Mouse (Mus musculus): Measurements from ENCODE around the gene Dnajb7. TPM values are rescaled to one million over a fixed set of nuclear protein-coding genes. Genes with fewer than 3 reads are reported as not detected.
A peak's percentile ranks its signal among the peaks of the same experiment; 100 is the strongest.
"Not testable (repeated sequence)": the region's sequence is repeated elsewhere in the genome, so short reads cannot be mapped to it uniquely, and the experiment has no call there.

The Dnajb7 gene
- total and polyA plus RNA-seq, 2 experiments from 2014 or later, result 0.18 TPM; not detected in 1

- no peaks in the 10 kb centered on the region for H3K9me3 ChIP-seq (ENCODE audit: low read length)
- H3K36me3 ChIP-seq (ENCODE audit: insufficient read depth), result no peaks in the 10 kb centered on the region; the same call in 1 of the 2 replicates
- DNase-seq (no peak), ATAC-seq (no peak)
- TF ChIP-seq CTCF (IDR thresholded peaks at IDR 0.05; ENCODE audit: low read depth), result no peak
- H3K27ac ChIP-seq (ENCODE audit: low read depth, low read length), result peak overlapping the region; percentile 21; the same call in 1 of the 2 replicates
- no peak overlapping the region for H3K4me2 ChIP-seq (ENCODE audit: low read depth)
- no peaks in the 10 kb centered on the region for H3K27me3 ChIP-seq (ENCODE audit: insufficient read depth, low read length)
- H3K9ac ChIP-seq, result no peak overlapping the region
- H3K4me1 ChIP-seq (ENCODE audit: insufficient read depth), result no peaks in the 10 kb centered on the region
- H3K4me3 ChIP-seq (ENCODE audit: low read depth, low read length), result no peak overlapping the region
- 44% methylated on average over 7 of the region's 7 CpGs for WGBS
Observed at GRCm38 (mm10) chr15:81422156-81422681, 14.1 kb upstream of the Dnajb7 start.

GRCm38 (mm10) chr15:81421454-81421853 lies 13.4 kb upstream of the Dnajb7 start:
- WGBS, result 26% methylated on average over 1 of the region's 1 CpGs
- ATAC-seq (no peak), DNase-seq (peak; percentile 8)
- Histone ChIP-seq H3K4me1 (ENCODE audit: insufficient read depth) (no peaks in the 10 kb centered on the region), H3K4me3 (ENCODE audit: low read depth, low read length) (no peak overlapping the region), H3K36me3 (ENCODE audit: insufficient read depth) (no peaks in the 10 kb centered on the region), H3K27me3 (ENCODE audit: insufficient read depth, low read length) (no peaks in the 10 kb centered on the region), H3K9me3 (ENCODE audit: low read length) (no peaks in the 10 kb centered on the region), H3K9ac (no peak overlapping the region), H3K27ac (ENCODE audit: low read depth, low read length) (no peak overlapping the region; the same call in 1 of the 2 replicates), H3K4me2 (ENCODE audit: low read depth) (no peak overlapping the region)
- TF ChIP-seq CTCF (IDR thresholded peaks at IDR 0.05; ENCODE audit: low read depth), result no peak

- no peak for TF ChIP-seq CTCF (IDR thresholded peaks at IDR 0.05; ENCODE audit: low read depth)
Observed at GRCm38 (mm10) chr15:81418065-81418464, 10.0 kb upstream of the Dnajb7 start.

GRCm38 (mm10) chr15:81416763-81417310 lies 8.7 kb upstream of the Dnajb7 start:
- not testable (repeated sequence) for ATAC-seq; H3K9me3 ChIP-seq (ENCODE audit: low read length)

More at GRCm38 (mm10) chr15:81418065-81418464, 10.0 kb upstream of the Dnajb7 start:
- Histone ChIP-seq H3K4me2 (ENCODE audit: low read depth) (no peak overlapping the region), H3K27ac (ENCODE audit: low read depth, low read length) (no peak overlapping the region), H3K4me3 (ENCODE audit: low read depth, low read length) (no peak overlapping the region), H3K27me3 (ENCODE audit: insufficient read depth, low read length) (no peaks in the 10 kb centered on the region), H3K9me3 (ENCODE audit: low read length) (no peaks in the 10 kb centered on the region), H3K9ac (no peak overlapping the region), H3K4me1 (ENCODE audit: insufficient read depth) (no peaks in the 10 kb centered on the region), H3K36me3 (ENCODE audit: insufficient read depth) (no peaks in the 10 kb centered on the region)
- DNase-seq, result no peak
- ATAC-seq, result no peak
- WGBS, result 93% methylated on average over 4 of the region's 4 CpGs

DNA sequence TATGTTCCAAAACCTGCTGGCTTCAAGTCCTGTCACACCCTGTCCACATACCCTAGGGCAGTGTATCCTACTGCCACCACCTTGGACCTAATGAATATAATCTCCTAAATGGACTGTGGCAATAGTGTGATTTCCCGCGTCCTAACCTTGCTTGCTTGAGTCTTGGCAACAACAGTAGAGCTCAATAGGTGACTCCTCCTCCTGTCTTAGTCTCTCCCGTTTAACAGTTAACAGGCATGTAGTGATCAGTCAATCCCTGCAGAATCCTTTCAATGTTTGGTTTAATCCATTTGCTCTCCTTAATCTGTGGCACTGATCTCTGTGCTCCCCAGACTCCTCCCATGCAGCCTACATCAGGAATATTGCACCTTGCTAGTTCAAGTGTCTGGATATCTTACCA lies 3.1 kb downstream of the Dnajb7 start:
- Histone ChIP-seq H3K27me3 (ENCODE audit: insufficient read depth, low read length) (no peaks in the 10 kb centered on the region), H3K9ac (no peak overlapping the region), H3K4me1 (ENCODE audit: insufficient read depth) (peaks cover 9% of the 10 kb centered on the region), H3K4me2 (ENCODE audit: low read depth) (no peak overlapping the region), H3K27ac (ENCODE audit: low read depth, low read length) (no peak overlapping the region), H3K9me3 (ENCODE audit: low read length) (no peaks in the 10 kb centered on the region), H3K4me3 (ENCODE audit: low read depth, low read length) (no peak overlapping the region), H3K36me3 (ENCODE audit: insufficient read depth) (no peaks in the 10 kb centered on the region)
- no peak for TF ChIP-seq CTCF (IDR thresholded peaks at IDR 0.05; ENCODE audit: low read depth)
- no peak for DNase-seq
- ATAC-seq, result no peak
- 81% methylated on average over 3 of the region's 3 CpGs for WGBS

More at GRCm38 (mm10) chr15:81416763-81417310, 8.7 kb upstream of the Dnajb7 start:
- H3K4me3 ChIP-seq (ENCODE audit: low read depth, low read length), result peak overlapping the region; percentile 27
- peak overlapping the region; percentile 28 for H3K9ac ChIP-seq
- not testable (repeated sequence) for H3K36me3 ChIP-seq (ENCODE audit: insufficient read depth); H3K27ac ChIP-seq (ENCODE audit: low read depth, low read length); H3K27me3 ChIP-seq (ENCODE audit: insufficient read depth, low read length); H3K4me1 ChIP-seq (ENCODE audit: insufficient read depth)
- peak; percentile 3 for DNase-seq
- WGBS, result 6% methylated on average over 22 of the region's 22 CpGs
- peak overlapping the region; percentile 43 for H3K4me2 ChIP-seq (ENCODE audit: low read depth)

GRCm38 (mm10) chr15:81399638-81400315 lies 8.3 kb downstream of the Dnajb7 start, which contains the start of the genes St13 and Xpnpep3:
St13 (minus strand) TSS chr15:81400077.
Xpnpep3 (plus strand) TSS chr15:81400138.
- peak; percentile 99 for ATAC-seq
- Histone ChIP-seq H3K9me3 (ENCODE audit: low read length) (no peaks in the 10 kb centered on the region), H3K9ac (peak within 1 kb of the TSS; percentile 88), H3K27ac (ENCODE audit: low read depth, low read length) (peak within 1 kb of the TSS; percentile 96), H3K4me1 (ENCODE audit: insufficient read depth) (peaks cover 16% of the 10 kb centered on the region), H3K27me3 (ENCODE audit: insufficient read depth, low read length) (no peaks in the 10 kb centered on the region), H3K4me3 (ENCODE audit: low read depth, low read length) (peak within 1 kb of the TSS; percentile 84), H3K36me3 (ENCODE audit: insufficient read depth) (no peaks in the 10 kb centered on the region), H3K4me2 (ENCODE audit: low read depth) (peak within 1 kb of the TSS; percentile 65)
- no peak for TF ChIP-seq CTCF (IDR thresholded peaks at IDR 0.05; ENCODE audit: low read depth)
- peak; percentile 98 for DNase-seq
- WGBS, result 1% methylated on average over 48 of the region's 50 CpGs

DNA sequence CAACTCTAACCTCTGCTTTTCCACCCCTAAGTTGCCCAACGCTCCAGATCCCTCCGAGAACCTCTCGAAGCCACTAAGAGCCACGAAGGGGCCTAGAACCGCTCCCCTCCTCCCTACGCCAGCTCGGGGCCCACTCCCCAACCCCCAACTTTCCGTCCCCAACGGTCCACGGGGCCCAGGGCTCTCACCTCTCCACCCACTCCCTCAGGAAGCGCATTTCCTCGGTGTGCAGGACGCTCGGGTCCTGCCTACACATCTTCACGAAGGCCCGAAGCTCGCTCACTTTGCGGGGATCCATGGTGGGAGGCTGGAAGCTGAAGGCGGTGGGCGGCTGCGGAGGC lies 8.8 kb downstream of the Dnajb7 start:
- TF ChIP-seq CTCF (IDR thresholded peaks at IDR 0.05; ENCODE audit: low read depth), result no peak
- no peaks in the 10 kb centered on the region for H3K9me3 ChIP-seq (ENCODE audit: low read length)
- H3K4me1 ChIP-seq (ENCODE audit: insufficient read depth), result peaks cover 16% of the 10 kb centered on the region
- DNase-seq (no peak), ATAC-seq (no peak)
- H3K4me3 ChIP-seq (ENCODE audit: low read depth, low read length), result peak overlapping the region; percentile 84
- peak overlapping the region; percentile 65 for H3K4me2 ChIP-seq (ENCODE audit: low read depth)
- 2% methylated on average over 21 of the region's 21 CpGs for WGBS
- H3K9ac ChIP-seq, result peak overlapping the region; percentile 88
- peak overlapping the region; percentile 96 for H3K27ac ChIP-seq (ENCODE audit: low read depth, low read length)
- no peaks in the 10 kb centered on the region for H3K27me3 ChIP-seq (ENCODE audit: insufficient read depth, low read length)
- H3K36me3 ChIP-seq (ENCODE audit: insufficient read depth), result no peaks in the 10 kb centered on the region
